Mouse (Mus musculus) liver, adult (tissue): ENCODE data around the gene 4930453N24Rik.

Experiments
- GATA4 ChIP-seq: IDR thresholded peaks from 2 replicates; pipeline ENCODE4 v1.6.1; 2014; ENCODE audit warnings: mild to moderate bottlenecking, low read length; ENCODE audit not compliant: insufficient replicate concordance

Gene 4930453N24Rik

DNA sequence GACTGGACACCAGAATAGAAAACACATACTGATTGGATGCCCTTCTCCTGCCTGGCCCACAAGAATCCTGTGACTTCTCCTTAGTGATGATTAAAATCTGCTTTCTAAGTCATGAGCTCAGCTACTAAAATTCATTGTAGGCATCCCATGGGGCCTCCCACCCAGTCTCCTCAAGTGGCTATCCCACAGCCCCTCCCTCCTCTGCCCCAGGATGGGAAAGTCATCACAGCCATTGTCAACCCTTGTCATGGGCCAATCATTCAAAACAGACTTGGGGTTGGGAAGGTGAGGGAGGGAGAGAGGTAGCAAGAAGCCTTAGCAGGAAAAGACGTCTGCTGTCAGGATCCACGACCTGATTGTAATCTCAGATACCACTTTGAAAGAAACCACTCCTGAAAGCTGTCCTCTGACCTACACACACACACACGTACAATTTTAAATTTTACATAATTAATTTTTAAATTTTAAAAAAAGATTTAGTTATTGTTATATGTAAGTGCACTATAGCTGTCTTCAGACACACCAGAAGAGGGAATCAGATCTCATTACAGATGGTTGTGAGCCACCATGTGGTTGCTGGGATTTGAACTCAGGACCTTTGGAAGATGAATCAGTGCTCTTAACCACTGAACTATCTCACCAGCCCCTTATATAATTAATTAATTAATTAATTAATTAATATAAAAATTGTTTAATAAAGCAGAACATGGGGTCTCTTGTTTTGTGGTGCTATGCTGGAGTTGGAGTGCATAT, 16.8 kb downstream of the 4930453N24Rik start:
- no peak for TF ChIP-seq GATA4

DNA sequence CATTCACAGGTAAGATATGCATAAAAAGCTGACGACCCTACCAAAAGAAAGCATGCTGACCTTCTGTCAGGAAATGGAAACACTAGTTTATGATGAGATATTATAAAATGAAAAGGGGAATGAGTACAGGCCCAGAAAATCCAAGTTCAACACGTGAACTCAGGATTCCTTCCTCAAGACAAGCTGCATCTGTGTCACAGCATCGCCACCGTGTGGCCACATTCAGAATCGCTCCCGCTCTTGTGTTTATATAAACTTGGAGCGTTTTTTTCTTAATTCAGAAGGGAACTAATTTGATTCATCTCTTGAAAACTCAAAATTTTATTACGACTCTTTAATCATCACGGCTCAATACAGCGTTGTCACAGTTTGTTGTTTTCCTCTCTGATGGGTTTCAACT, 22.7 kb downstream of the 4930453N24Rik start:
- no peak for TF ChIP-seq GATA4

DNA sequence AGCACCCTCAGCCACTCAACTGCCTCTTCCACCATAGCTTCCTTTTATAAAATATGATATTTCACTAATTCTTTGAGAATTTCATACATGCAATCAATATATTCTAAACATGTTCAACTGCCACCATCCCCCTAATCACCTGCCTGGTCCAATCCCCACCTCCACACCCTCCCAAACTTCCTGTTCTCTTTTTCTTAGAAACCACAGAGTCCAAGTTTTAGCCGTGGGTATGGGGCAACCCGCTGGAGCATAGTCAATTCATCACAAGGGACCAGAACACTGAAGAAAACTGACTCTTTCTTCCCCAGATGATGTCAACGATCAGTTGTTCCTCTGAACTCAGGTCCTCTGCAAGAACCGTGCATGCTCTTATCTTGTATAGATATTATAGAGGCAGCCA, 25.9 kb downstream of the 4930453N24Rik start:
- TF ChIP-seq GATA4, result no peak

DNA sequence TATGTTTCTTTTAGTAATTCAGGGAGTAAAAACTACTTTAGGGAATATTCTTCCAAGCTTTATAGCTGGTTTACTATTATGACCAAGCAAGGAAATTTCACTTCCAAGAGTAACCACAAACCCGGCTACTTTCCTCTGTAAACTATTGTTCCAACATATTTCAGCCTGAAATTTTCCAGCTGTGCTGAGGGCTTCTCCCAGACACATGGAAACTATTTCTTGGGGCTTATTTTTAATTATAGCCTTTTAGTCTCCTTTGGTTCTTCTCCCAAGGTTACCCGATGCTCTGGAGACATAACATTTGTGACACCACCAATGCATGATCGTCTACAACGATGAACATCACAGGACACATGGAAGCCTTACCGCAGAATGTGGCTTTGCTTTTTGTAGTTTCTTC, 33.7 kb downstream of the 4930453N24Rik start:
- TF ChIP-seq GATA4, result no peak

DNA sequence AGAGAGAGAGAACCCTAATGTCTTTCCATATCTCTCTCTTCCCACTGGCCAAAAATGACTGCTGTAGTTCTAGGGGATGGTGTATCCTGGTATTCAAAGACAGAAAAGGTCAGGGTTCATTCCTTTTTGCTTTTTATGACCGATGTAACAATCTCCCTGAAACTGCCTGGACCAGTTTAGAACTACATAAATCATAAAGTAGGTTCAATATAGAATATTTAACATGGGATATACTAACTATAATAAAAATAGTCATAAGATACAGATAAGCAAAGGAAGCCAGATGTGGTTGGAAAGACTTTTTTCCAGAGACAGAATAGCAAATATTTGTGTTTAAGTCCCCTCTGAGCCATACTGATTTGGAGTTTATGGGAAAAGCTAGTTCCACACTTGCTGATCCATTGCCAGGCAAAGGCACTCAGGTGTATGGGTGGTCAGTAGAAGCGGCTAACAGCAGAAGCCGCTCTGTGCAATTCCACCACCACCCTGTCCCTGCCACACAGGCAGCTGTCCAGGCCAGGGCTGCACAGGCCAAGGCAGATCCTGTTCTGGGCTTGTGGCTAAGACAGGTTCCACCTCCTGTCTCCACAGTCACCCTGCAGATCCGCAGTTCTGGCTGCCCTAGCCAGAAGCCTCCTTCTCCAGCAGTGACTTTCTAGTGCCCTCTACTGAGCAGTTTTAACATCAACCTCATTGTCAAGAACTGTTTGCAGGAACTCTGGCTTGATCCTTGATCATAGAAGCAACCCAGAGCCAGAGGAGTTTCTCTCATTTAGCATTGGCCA, 47.5 kb downstream of the 4930453N24Rik start:
- no peak for TF ChIP-seq GATA4

DNA sequence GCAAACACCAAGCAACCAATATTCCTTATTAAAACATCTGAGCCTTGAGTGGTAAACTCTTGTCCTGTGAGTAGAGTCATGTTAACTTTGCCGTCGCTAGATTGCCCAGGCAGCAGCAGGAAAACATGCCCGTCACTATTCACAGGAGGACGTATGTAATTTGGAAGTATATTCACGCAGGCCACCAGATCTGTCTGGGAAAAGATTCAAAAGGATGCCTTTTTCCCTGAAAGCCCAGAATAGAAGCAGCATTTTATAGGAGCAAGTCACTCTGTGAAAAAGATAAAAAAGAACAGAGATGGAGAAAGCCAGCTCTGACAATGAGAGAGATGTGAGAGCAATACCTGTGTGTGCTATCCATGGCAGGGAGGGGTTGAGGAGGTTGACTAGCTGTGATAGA, 49.4 kb downstream of the 4930453N24Rik start:
- TF ChIP-seq GATA4, result no peak

DNA sequence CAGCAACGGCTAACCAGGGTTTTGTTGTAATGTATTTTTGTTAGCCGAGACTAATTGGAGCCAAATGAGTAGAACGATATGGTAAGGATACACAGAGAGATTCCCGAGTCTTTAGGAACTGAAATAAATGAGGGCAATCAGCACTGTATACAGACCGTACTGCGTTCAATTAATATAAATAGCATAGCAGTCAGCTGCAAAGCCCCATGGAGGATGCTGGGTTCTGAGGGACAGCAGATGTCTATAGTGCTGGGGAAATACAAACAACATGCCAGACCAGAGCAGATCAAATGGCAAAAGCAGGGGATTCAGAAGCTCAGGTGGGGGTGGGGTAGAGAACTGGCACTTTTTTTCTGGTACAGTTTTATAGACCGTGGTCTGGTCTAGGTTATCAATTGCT, 51.9 kb downstream of the 4930453N24Rik start:
- TF ChIP-seq GATA4, result no peak

DNA sequence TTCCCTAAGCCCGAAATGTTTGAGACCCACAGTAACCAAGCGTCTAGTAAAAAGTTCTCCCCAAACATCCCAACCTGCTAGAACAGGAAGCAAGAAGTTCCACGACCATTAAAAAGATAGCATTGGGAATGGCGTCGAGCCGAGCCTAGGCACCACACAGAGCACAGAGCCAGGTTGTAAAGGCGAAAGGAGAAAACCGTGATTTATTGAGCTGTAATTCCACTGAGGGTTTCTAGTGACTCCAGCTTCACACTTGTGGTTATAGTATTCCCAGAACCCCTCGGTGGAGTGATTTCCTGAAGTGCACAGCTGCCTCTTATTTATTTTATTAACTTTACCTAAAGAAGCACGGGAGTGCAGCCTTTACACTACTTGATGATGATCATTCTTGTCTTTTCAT, 53.1 kb downstream of the 4930453N24Rik start:
- TF ChIP-seq GATA4, result no peak

DNA sequence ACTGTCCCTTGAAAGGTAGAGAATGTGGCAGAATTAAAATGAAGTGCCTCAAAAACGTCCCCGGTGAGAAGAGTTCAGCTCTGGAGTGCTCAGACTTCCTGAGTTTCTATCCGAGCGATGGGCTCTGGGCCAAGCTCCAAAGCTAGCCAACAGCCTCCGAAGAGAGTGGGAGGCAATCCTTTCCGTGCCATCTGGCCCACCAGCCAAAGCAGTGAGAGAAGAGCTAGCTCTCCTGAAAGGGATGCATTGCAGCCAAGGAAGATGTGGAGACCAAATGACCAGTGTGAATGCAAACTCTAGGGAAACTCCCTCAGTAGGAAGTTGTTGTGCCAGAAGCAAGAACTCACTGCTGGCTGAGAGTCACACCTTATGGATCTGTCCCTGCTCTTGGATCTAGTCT, 59.1 kb downstream of the 4930453N24Rik start:
- TF ChIP-seq GATA4, result no peak
